Mouse (Mus musculus) CH12.LX (cell line): ENCODE data around the gene Plcb1.

Experiments
- CHD1 ChIP-seq: IDR thresholded peaks from 2 replicates; pipeline ENCODE4 v1.6.1; 2012; ENCODE audit warnings: low read depth, low read length, improper control_type of control experiment, inconsistent platforms
- CTCF ChIP-seq, 2 experiments: IDR thresholded peaks in 1 of 2; conservative IDR thresholded peaks in 1 of 2; 2 replicates each; pipeline ENCODE4 v1.5.1; 2011 to 2012; ENCODE audit warnings: low read depth in 2 of 2, low read length in 2 of 2, improper control_type of control experiment in 1 of 2, inconsistent platforms in 1 of 2, mild to moderate bottlenecking in 1 of 2, moderate library complexity in 1 of 2
- ELF1 ChIP-seq: IDR thresholded peaks from 2 replicates; pipeline ENCODE4 v1.6.1; 2014; ENCODE audit warnings: low read depth, mild to moderate bottlenecking, inconsistent platforms, low read length, improper control_type of control experiment
- MAFK ChIP-seq: IDR thresholded peaks from 2 replicates; pipeline ENCODE4 v1.6.1; 2011; ENCODE audit warnings: low read length, improper control_type of control experiment; ENCODE audit not compliant: insufficient replicate concordance
- POLR2AphosphoS2 ChIP-seq: IDR thresholded peaks from 2 replicates; pipeline ENCODE4 v1.6.1; 2011; ENCODE audit warnings: low read depth, low read length, improper control_type of control experiment
- ZMIZ1 ChIP-seq: IDR thresholded peaks from 2 replicates; pipeline ENCODE4 v1.6.1; 2012; ENCODE audit warnings: low read depth, mild to moderate bottlenecking, inconsistent platforms, low read length, improper control_type of control experiment
- ZNF384 ChIP-seq: IDR thresholded peaks from 2 replicates; pipeline ENCODE4 v1.6.1; 2012; ENCODE audit warnings: low read depth, low read length, improper control_type of control experiment, inconsistent platforms

DNA sequence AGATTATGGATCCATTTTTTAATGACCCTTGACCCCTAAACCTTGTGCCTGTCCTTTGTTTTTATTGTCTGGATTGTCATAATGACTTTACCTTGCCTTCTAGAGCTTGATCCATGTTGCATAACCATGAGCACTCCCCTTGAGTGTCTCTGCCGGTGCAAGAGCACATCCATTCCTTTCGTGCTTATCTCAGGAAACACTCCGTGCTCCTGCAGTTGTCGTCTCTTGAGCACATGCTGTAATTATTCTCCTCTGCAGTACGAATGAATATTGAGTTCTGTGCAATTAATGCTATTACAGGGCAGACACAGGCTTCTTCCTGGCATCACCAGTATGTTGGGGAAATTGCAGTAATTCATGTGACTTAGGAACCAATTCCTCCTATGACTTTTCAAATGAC is 166.2 kb downstream of the Plcb1 start:
- TF ChIP-seq CHD1 (no peak), MAFK (no peak), ZMIZ1 (no peak), POLR2AphosphoS2 (no peak), ELF1 (no peak), CTCF (conservative IDR thresholded peaks at IDR 0.05 in 1 of 2, IDR thresholded peaks at IDR 0.05 in 1 of 2; ENCODE audit: low read depth in 2 of 2, low read length in 2 of 2) (no peak), ZNF384 (no peak)
